Mouse (Mus musculus) MEL (cell line): ENCODE results near the gene Cdk2ap2. TPM values are rescaled to one million over a fixed set of nuclear protein-coding genes. Genes with fewer than 3 reads are reported as not detected.

Experiments
- DNase-seq: peaks from one replicate; pipeline ENCODE4 v3.0.0; 2011; ENCODE audit warnings: low read depth, low spot score
- H3K27ac ChIP-seq: 2 replicates; pipeline ENCODE4 v1.5.1; 2012; ENCODE audit warnings: low read depth, mild to moderate bottlenecking, control low read depth, low read length, moderate library complexity; ENCODE audit not compliant: control insufficient read depth
- H3K27me3 ChIP-seq, 2 experiments: fragments of 150-350 bp in 1 of 2; sonication (generic) in 1 of 2; 2 replicates each; pipeline ENCODE4 v1.6.1; 2012; ENCODE audit warnings: low read length in 2 of 2, mild to moderate bottlenecking in 2 of 2, improper control_type of control experiment in 1 of 2, moderate library complexity in 1 of 2; ENCODE audit not compliant: insufficient read depth in 2 of 2, control insufficient read depth in 1 of 2
- H3K36me3 ChIP-seq, 2 experiments: 2 replicates each; pipeline ENCODE4 v1.6.1; 2012 to 2014; ENCODE audit warnings: low read length in 2 of 2, improper control_type of control experiment in 1 of 2, inconsistent platforms in 1 of 2, mild to moderate bottlenecking in 1 of 2; ENCODE audit not compliant: insufficient read depth in 2 of 2, control insufficient read depth in 1 of 2
- H3K4me1 ChIP-seq, 2 experiments: fragments of 150-350 bp in 1 of 2; sonication (generic) in 1 of 2; 2 replicates each; pipeline ENCODE4 v1.6.1; 2012; ENCODE audit warnings: low read length in 2 of 2, improper control_type of control experiment in 1 of 2, mild to moderate bottlenecking in 1 of 2; ENCODE audit not compliant: insufficient read depth in 2 of 2, control insufficient read depth in 1 of 2
- H3K4me3 ChIP-seq, 2 experiments: fragments of 150-350 bp in 1 of 2; sonication (generic) in 1 of 2; 2 replicates each; pipeline ENCODE4 v1.5.1; 2012; ENCODE audit warnings: low read depth in 2 of 2, low read length in 2 of 2, mild to moderate bottlenecking in 2 of 2, moderate library complexity in 2 of 2, control low read depth in 1 of 2, improper control_type of control experiment in 1 of 2; ENCODE audit not compliant: control insufficient read depth in 1 of 2, insufficient read depth in 1 of 2
- H3K79me2 ChIP-seq: 2 replicates; pipeline ENCODE4 v1.6.1; 2012; ENCODE audit warnings: mild to moderate bottlenecking, low read length, moderate library complexity; ENCODE audit not compliant: control insufficient read depth, poor library complexity, insufficient read depth
- H3K9ac ChIP-seq: 2 replicates; pipeline ENCODE4 v1.6.1; 2012; ENCODE audit warnings: low read depth, mild to moderate bottlenecking, control low read depth, low read length, moderate library complexity; ENCODE audit not compliant: control insufficient read depth, poor library complexity, severe bottlenecking
- H3K9me3 ChIP-seq: fragments of 150-350 bp; sonication (generic); replicated peaks from 2 replicates; pipeline ENCODE4 v1.6.1; 2012; ENCODE audit warnings: mild to moderate bottlenecking, low read length, improper control_type of control experiment, moderate library complexity; ENCODE audit not compliant: insufficient read depth
- CHD1 ChIP-seq: IDR thresholded peaks from 2 replicates; pipeline ENCODE4 v1.6.1; 2012; ENCODE audit warnings: low read depth, mild to moderate bottlenecking, inconsistent platforms, low read length, improper control_type of control experiment
- CHD2 ChIP-seq: IDR thresholded peaks from 2 replicates; pipeline ENCODE4 v1.6.1; 2011; ENCODE audit warnings: low read length, improper control_type of control experiment
- CTCF ChIP-seq, 3 experiments: IDR thresholded peaks in 2 of 3; conservative IDR thresholded peaks in 1 of 3; 2 replicates each; pipeline ENCODE4 v1.5.1; 2011 to 2012; ENCODE audit warnings: low read length in 3 of 3, low read depth in 2 of 3, mild to moderate bottlenecking in 2 of 3, improper control_type of control experiment in 1 of 3, inconsistent platforms in 1 of 3, mixed read lengths in 1 of 3, moderate library complexity in 1 of 3; ENCODE audit not compliant: control insufficient read depth in 1 of 3, insufficient read depth in 1 of 3, poor library complexity in 1 of 3, severe bottlenecking in 1 of 3
- ELF1 ChIP-seq: IDR thresholded peaks from 2 replicates; pipeline ENCODE4 v1.6.1; 2014; ENCODE audit warnings: low read depth, mild to moderate bottlenecking, inconsistent platforms, low read length, improper control_type of control experiment, moderate library complexity
- GABPA ChIP-seq: IDR thresholded peaks from 2 replicates; pipeline ENCODE4 v1.6.1; 2012; ENCODE audit warnings: low read depth, mild to moderate bottlenecking, inconsistent platforms, low read length, improper control_type of control experiment, moderate library complexity
- HCFC1 ChIP-seq: IDR thresholded peaks from 2 replicates; pipeline ENCODE4 v1.6.1; 2012; ENCODE audit warnings: low read depth, mild to moderate bottlenecking, inconsistent platforms, low read length, improper control_type of control experiment, moderate library complexity
- MAX ChIP-seq: IDR thresholded peaks from 2 replicates; pipeline ENCODE4 v1.6.1; 2011; ENCODE audit warnings: low read length, improper control_type of control experiment
- MAZ ChIP-seq: IDR thresholded peaks from 2 replicates; pipeline ENCODE4 v1.6.1; 2012; ENCODE audit warnings: low read depth, mild to moderate bottlenecking, inconsistent platforms, low read length, improper control_type of control experiment
- MYC ChIP-seq: IDR thresholded peaks from 2 replicates; pipeline ENCODE4 v1.6.1; 2011; ENCODE audit warnings: low read depth, mild to moderate bottlenecking, low read length, improper control_type of control experiment, moderate library complexity
- NELFE ChIP-seq: IDR thresholded peaks from 2 replicates; pipeline ENCODE4 v1.6.1; 2011; ENCODE audit warnings: low read depth, low read length, improper control_type of control experiment
- POLR2AphosphoS2 ChIP-seq: IDR thresholded peaks from 2 replicates; pipeline ENCODE4 v1.6.1; 2011; ENCODE audit warnings: low read length, improper control_type of control experiment
- POLR2AphosphoS5 ChIP-seq: IDR thresholded peaks from 2 replicates; pipeline ENCODE4 v1.6.1; 2012; ENCODE audit warnings: low read depth, borderline replicate concordance, mild to moderate bottlenecking, inconsistent platforms, low read length, moderate library complexity, mixed read lengths
- RAD21 ChIP-seq: IDR thresholded peaks from 2 replicates; pipeline ENCODE4 v1.6.1; 2011; ENCODE audit warnings: mild to moderate bottlenecking, low read depth, low read length, improper control_type of control experiment
- RCOR1 ChIP-seq: IDR thresholded peaks from 2 replicates; pipeline ENCODE4 v1.6.1; 2012; ENCODE audit warnings: low read depth, mild to moderate bottlenecking, inconsistent platforms, low read length, improper control_type of control experiment
- SIN3A ChIP-seq: IDR thresholded peaks from 2 replicates; pipeline ENCODE4 v1.6.1; 2012; ENCODE audit warnings: low read length, improper control_type of control experiment, inconsistent platforms
- TAL1 ChIP-seq: IDR thresholded peaks from 2 replicates; pipeline ENCODE4 v1.6.1; 2012; ENCODE audit warnings: mild to moderate bottlenecking, inconsistent platforms, low read length, moderate library complexity, mixed read lengths
- TCF12 ChIP-seq: IDR thresholded peaks from 2 replicates; pipeline ENCODE4 v1.6.1; 2014; ENCODE audit warnings: low read depth, mild to moderate bottlenecking, inconsistent platforms, low read length, improper control_type of control experiment, moderate library complexity
- USF1 ChIP-seq: IDR thresholded peaks from 2 replicates; pipeline ENCODE4 v1.6.1; 2014; ENCODE audit warnings: low read depth, mild to moderate bottlenecking, inconsistent platforms, low read length, improper control_type of control experiment, moderate library complexity
- ZKSCAN1 ChIP-seq: IDR thresholded peaks from 2 replicates; pipeline ENCODE4 v1.6.1; 2012; ENCODE audit warnings: low read depth, mild to moderate bottlenecking, inconsistent platforms, low read length, improper control_type of control experiment, moderate library complexity
- polyA plus RNA-seq, 2 experiments: library from polyadenylated mRNA; stranded (reverse) in 1 of 2; unstranded in 1 of 2; fragments of >175 nt in 1 of 2; fragments of >200 nt in 1 of 2; gene quantifications; 2 replicates each; pipeline versions ENCODE4 v1.2.1 to v1.2.4; 2012; ENCODE audit warnings: low replicate concordance in 2 of 2, low read depth in 1 of 2; ENCODE audit not compliant: insufficient read length in 2 of 2, insufficient read depth in 1 of 2, missing spikeins in 1 of 2
- total RNA-seq: library from RNA; depleted of rRNA; stranded (reverse); fragments of 300-350 nt; gene quantifications from 2 replicates; pipeline ENCODE4 v1.2.3, GENCODE M21; 2012

Gene Cdk2ap2
- total and polyA plus RNA-seq, 3 experiments: 53.5 to 97.6 TPM; not detected in 1

DNA sequence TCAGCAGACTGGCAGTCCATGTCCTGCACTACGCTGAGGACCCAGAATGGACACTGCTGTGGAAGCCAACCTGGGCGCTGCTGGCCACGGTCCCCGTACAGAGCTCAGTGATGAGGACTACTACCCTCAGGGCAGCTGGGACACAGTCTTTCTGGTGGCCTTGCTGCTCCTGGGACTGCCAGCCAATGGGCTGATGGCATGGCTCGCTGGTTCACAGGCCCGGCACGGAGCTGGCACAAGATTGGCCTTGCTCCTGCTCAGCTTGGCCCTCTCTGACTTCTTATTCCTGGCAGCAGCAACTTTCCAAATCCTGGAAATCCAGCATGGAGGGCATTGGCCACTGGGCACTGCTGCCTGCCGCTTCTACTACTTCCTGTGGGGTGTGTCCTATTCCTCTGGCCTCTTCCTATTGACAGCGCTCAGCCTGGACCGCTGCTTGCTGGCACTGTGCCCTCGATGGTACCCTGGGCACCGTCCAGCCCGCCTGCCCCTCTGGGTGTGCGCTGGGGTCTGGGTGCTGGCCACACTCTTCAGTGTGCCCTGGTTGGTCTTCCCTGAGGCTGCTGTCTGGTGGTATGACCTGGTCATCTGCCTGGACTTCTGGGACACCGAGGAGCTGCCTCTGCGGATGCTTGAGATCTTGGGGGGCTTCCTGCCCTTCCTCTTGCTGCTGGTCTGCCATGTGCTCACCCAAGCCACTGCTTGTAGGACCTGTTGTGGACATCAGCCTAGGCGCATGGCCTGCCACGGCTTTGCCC, 45.6 kb downstream of the Cdk2ap2 start:
- Histone ChIP-seq H3K79me2 (no peaks in the 10 kb centered on the region), H3K36me3 (no peaks in the 10 kb centered on the region), H3K27me3 (no peaks in the 10 kb centered on the region; a peak in 1 of 4 replicates), H3K4me1 (no peaks in the 10 kb centered on the region), H3K9ac (no peak overlapping the region), H3K4me3 (no peak overlapping the region), H3K27ac (no peak overlapping the region), H3K9me3 (no peaks in the 10 kb centered on the region)
- no peak for DNase-seq
- TF ChIP-seq POLR2AphosphoS5: no peak
- no peak for TF ChIP-seq CHD2
- TF ChIP-seq GABPA: no peak
- no peak for TF ChIP-seq MYC
- no peak for TF ChIP-seq RCOR1
- no peak for TF ChIP-seq USF1
- TF ChIP-seq SIN3A: no peak
- no peak for TF ChIP-seq POLR2AphosphoS2
- TF ChIP-seq RAD21: no peak
- TF ChIP-seq ELF1: no peak

DNA sequence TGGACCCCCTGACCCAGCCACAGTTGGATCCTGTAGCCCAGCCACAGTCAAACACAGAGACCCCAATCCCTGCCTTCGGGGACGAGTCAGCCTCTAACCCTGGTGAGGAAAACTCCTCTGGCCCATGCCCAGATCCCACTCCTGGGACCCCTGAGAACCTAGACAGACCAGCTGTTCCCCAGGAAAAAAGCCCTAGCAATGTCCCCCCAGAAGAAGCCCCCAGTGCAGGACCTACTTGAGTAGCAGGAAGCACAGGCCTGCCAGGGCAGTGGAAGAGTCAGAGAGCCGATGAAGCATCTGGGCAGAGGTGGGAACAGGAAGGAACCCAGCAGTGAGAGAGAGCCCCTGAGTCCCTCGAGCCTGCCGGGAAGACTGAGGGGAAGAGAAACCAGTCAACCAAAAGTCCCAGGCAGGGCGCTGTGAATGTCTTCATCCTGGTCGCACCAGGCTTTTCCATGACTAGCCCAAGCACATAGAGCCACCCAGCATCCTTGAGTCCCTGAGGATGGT, 46.8 kb downstream of the Cdk2ap2 start, which contains the start of gene Cabp4:
TSS of gene Cabp4 (minus strand) at position 275 of the 510 bp plus-strand sequence.
- DNase-seq: no peak
- no peaks in the 10 kb centered on the region; a peak in 1 of 4 replicates for H3K27me3 ChIP-seq
- H3K36me3 ChIP-seq: peaks cover 0 to 3% of the 10 kb centered on the region in 2 experiments; a peak in 1 of 4 replicates
- no peak within 1 kb of the TSS for H3K9ac ChIP-seq
- peaks cover 1% of the 10 kb centered on the region for H3K79me2 ChIP-seq
- H3K9me3 ChIP-seq: no peaks in the 10 kb centered on the region
- peaks cover 5% of the 10 kb centered on the region in 2 experiments; a peak in 2 of 4 replicates for H3K4me1 ChIP-seq
- no peak within 1 kb of the TSS for H3K4me3 ChIP-seq
- TF ChIP-seq CTCF (IDR thresholded peaks at IDR 0.05 in 2 of 3, conservative IDR thresholded peaks at IDR 0.05 in 1 of 3; ENCODE audit: control insufficient read depth in 1 of 3, insufficient read depth in 1 of 3, low read depth in 2 of 3, low read length in 3 of 3, poor library complexity in 1 of 3, severe bottlenecking in 1 of 3) (no peak), SIN3A (no peak), CHD1 (no peak), ELF1 (no peak), TAL1 (no peak), MYC (no peak), HCFC1 (no peak), MAZ (no peak), RAD21 (no peak), POLR2AphosphoS5 (no peak), RCOR1 (no peak), MAX (no peak), CHD2 (no peak), TCF12 (no peak), NELFE (no peak), ZKSCAN1 (no peak)
- H3K27ac ChIP-seq: no peak within 1 kb of the TSS
